Mouse (Mus musculus): ENCODE data around the gene Gm15737. TPM values are rescaled to one million over a fixed set of nuclear protein-coding genes. Genes with fewer than 3 reads are reported as not detected.

Gm15737 gene
- total RNA-seq (2015; ENCODE audit: low replicate concordance) (not detected in 2 replicates), total RNA-seq (2017; ENCODE audit: low replicate concordance) (not detected in 2 replicates)

GRCm38 (mm10) chr6:92869089-92869581 is at the start of gene Gm15737:
Gm15737 (plus strand) TSS chr6:92869357.
- no peak for ATAC-seq (replicated peaks; ENCODE audit: low FRiP score, poor library complexity, severe bottlenecking)

- no peak for ATAC-seq (replicated peaks; ENCODE audit: low FRiP score, poor library complexity, severe bottlenecking)
Measured at GRCm38 (mm10) chr6:92821606-92822005, 47.6 kb upstream of the Gm15737 start.

GRCm38 (mm10) chr6:92822006-92822405 is 47.2 kb upstream of the Gm15737 start:
- ATAC-seq (replicated peaks; ENCODE audit: low FRiP score, poor library complexity, severe bottlenecking), result no peak

GRCm38 (mm10) chr6:92823991-92824390 is 45.2 kb upstream of the Gm15737 start:
- ATAC-seq (replicated peaks; ENCODE audit: low FRiP score, poor library complexity, severe bottlenecking), result no peak

GRCm38 (mm10) chr6:92826561-92826960 is 42.6 kb upstream of the Gm15737 start:
- no peak for ATAC-seq (replicated peaks; ENCODE audit: low FRiP score, poor library complexity, severe bottlenecking)

DNA sequence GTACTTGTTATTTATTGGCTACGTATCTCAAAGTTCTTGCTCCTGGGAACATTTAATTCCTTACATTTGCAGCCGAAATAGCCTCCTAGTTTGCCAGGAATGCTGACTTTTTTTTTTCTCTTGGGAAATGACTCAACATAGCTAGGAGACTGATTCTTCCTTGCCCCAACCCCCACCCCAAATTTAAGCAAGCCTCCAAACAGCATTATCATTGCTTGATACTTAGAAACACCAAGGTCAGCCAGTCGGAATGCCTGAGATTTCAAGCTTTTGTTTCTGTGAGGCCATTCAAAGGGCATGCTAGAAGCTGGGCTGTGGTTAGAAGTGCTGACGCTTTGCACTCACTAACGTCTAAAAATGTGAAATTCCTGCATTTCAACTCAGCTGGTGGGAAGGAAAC is 41.8 kb upstream of the Gm15737 start:
- ATAC-seq (replicated peaks; ENCODE audit: low FRiP score, poor library complexity, severe bottlenecking), result no peak

DNA sequence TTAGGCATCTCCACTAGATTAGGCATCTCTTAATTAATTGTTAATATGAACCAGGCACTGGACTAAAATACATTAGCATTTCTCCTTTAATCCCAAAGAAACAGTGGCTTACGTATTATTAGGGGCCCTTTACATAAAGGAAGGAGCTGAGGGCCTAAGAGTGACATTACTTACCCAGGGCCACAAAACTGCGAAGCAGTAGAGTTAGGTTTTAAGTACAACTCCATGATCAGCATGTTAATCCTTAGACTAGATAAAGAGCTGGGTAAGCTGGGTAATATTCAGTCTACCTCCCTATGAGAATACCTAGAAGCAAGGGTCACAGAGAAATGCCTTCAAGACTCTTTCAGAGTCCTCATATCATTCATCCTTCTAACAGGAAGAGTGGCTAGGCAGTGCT is 40.0 kb upstream of the Gm15737 start:
- no peak for ATAC-seq (replicated peaks; ENCODE audit: low FRiP score, poor library complexity, severe bottlenecking)

DNA sequence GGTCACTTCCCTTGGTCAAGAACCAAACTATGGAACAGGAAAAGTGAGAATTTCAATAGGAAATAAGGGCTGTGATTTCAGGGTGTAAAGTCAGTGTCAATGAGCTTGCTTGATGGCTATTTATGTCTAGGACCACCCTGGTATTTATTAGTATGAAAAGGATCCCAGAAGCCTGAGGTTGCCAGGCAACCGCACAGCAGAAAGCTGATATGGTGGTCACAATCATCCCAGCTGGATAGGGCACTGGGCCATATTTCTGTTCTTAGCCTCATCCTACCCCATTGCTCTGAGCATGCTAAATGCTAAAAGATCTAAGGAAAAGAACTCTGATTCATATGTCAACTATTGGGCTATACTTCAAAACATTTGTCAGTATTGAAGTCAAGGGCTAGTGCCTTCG is 38.1 kb upstream of the Gm15737 start:
- no peak for ATAC-seq (replicated peaks; ENCODE audit: low FRiP score, poor library complexity, severe bottlenecking)

GRCm38 (mm10) chr6:92842000-92842399 is 27.2 kb upstream of the Gm15737 start:
- no peak for ATAC-seq (replicated peaks; ENCODE audit: low FRiP score, poor library complexity, severe bottlenecking)

DNA sequence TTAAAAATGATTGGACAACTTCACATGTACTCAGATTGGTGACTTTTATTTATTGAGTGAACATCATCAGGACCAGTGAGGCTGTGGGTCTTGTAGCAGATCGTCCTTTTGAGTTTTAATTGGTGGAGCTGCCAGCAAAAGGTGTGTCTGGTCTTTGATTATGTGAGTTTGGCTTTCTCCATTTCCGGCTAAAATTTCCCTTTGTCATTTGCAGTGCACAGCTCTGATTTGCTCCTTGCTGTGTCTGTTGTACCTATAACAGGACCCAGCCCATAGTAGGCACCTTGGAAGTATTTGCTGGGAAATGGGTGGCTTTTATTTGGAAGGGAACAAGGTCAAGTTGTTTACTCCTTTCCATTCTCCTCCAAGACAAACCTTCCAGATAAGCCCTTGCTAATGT is 25.7 kb upstream of the Gm15737 start:
- ATAC-seq (replicated peaks; ENCODE audit: low FRiP score, poor library complexity, severe bottlenecking), result no peak

GRCm38 (mm10) chr6:92845898-92846297 is 23.3 kb upstream of the Gm15737 start:
- ATAC-seq (replicated peaks; ENCODE audit: low FRiP score, poor library complexity, severe bottlenecking), result no peak

DNA sequence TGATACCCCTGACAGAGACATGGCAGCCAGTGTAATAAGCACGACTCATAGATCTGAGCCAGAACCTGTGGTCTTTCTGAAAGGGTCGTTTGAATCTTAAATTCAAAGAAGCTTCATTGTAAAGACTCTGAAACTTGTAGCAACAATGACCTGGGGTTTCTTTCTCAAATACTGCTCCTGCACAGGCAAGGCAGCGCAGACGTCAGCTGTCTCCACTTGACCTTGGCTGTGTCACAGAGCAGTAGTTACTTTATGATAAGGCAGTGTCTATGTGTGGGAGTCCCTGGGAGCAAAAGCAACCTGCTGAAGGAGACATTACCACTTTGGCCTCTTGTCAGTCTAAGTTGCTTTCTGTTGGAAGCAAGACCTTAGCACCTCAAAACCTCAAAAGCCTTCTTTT is 22.5 kb upstream of the Gm15737 start:
- ATAC-seq (replicated peaks; ENCODE audit: low FRiP score, poor library complexity, severe bottlenecking), result no peak

DNA sequence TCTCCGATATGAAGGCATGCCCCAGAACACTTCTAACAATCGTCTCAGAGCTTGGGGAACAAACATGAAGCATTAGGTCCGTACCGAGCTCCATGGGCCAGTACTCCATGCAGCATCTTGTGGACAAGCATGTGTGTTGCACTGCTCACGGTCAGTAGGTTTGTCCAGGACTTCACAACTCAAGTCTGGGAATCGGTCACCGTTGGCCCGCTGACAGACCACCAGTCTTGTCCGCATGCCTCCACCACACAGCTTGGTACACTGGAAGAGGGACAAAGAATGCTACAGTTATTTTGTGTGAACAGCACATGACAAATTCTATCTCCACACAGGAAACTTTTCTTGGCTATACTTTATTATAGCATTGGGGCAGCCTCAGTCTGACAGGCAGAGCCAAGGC is 19.9 kb upstream of the Gm15737 start:
- ATAC-seq (replicated peaks; ENCODE audit: low FRiP score, poor library complexity, severe bottlenecking), result no peak

DNA sequence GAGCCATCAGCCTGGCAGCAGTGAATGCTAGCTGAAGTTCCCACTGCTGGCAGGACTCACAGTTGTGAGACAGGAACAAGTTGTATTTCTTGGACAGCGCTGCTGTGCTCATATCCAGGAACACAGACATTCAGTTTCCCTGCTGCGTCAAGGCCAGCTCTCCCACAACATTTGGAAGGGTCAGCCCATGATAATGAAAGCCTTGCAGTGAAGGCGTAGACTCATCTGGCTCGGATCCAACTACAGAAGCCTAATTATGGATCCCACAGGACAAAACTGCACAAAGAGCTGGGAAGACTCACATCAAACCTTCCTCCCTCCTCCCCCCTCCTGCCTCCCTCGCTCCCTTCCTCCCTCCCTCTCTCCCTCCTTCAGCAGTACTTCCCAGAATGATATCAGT is 18.9 kb upstream of the Gm15737 start:
- ATAC-seq (replicated peaks; ENCODE audit: low FRiP score, poor library complexity, severe bottlenecking), result no peak

DNA sequence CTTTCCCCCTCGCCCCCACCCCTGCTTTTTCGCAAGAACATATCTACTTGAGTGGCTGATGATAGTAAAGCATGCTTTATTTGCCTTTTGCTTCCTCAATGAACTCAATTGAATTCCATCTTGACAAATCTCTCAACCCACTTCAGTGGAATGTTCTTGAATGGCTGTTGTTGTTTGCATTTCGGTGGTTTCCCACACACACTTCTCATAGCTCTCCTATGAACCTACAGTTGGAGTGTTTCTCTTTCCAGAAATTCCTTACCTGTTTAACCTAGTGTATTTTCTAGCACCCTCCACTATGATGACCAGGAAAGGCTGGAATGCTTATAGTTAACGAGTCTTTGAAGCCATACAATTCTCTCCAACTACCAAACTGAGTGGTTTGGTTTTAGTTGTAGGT is 14.3 kb upstream of the Gm15737 start:
- no peak for ATAC-seq (replicated peaks; ENCODE audit: low FRiP score, poor library complexity, severe bottlenecking)

DNA sequence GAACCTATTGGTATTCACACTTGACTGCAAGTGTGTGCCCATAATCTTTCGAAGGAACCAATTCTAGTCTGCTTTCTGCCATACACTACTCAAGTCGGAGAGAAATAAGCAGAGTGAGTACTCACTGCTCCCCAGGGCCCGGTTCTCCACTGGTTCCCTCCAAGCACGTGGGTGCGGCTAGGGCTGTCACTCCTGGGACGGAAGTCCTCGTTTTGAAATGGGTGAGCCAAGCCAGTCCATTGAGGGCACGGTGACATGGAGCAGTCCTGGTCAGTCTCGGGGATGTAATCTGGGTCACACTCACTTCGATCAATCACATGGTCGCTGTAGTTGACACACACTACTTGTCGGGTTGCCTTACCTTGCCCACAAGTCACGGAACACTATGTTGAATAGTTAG is 11.4 kb upstream of the Gm15737 start:
- no peak for ATAC-seq (replicated peaks; ENCODE audit: low FRiP score, poor library complexity, severe bottlenecking)

GRCm38 (mm10) chr6:92858721-92859510 is 10.2 kb upstream of the Gm15737 start:
- ATAC-seq (replicated peaks; ENCODE audit: low FRiP score, poor library complexity, severe bottlenecking), result no peak

DNA sequence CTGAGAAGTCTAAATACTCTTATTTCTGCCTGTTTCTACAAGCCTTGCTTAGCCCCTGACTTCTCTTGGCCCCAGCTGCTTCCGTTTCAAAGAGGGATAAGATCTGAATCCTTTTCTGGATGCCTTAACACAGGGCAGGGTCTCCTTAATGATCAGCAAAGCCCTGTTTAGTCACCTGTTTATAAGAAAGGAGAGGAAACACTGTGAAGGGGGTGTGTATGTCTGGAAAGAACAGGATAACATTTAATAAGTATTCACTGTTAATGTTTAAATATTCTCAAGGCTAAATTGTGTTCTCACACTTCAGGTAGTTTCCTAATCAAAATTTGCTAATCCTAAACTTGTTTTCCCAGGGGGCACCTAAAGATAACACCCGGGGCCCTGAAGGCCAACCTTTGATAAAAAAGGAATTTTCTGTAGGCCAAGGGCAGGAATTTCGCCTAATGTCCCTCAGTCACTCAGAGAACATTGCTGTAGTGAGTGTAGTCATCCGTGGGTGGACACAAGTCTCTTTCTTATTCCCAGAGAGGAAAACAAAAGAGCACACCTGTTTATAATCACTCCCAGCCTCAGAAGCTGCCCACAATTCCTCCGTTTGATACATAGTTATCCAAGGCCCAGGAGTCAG is 8.8 kb upstream of the Gm15737 start:
- ATAC-seq (replicated peaks; ENCODE audit: low FRiP score, poor library complexity, severe bottlenecking), result no peak

GRCm38 (mm10) chr6:92862599-92862998 is 6.6 kb upstream of the Gm15737 start:
- no peak for ATAC-seq (replicated peaks; ENCODE audit: low FRiP score, poor library complexity, severe bottlenecking)

- no peak for ATAC-seq (replicated peaks; ENCODE audit: low FRiP score, poor library complexity, severe bottlenecking)
Measured at GRCm38 (mm10) chr6:92869582-92870219, 544 bp downstream of the Gm15737 start.

DNA sequence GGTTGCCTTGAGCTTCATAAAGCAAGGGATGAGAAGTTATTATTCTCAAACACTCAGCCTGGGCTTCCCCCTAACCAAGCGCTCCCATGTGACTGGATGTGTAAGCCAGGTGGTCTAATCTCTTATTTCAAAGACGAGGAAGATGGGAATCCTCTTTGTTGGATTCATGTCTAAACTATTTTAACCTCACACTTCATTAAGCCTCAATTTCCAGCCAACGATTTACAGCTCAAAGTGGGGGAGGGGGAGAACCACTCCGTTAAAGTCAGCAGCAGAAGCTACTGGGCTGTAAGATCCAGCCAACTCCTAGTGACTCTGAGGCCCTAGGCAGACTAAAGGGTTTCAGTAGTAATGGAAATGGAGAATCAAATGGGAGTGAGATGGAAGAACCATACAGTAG is 2.7 kb downstream of the Gm15737 start:
- ATAC-seq (replicated peaks; ENCODE audit: low FRiP score, poor library complexity, severe bottlenecking), result no peak
